Mouse (Mus musculus) gonadal fat pad, adult 2 months (tissue): Measurements from ENCODE around the gene Sema7a. TPM values are rescaled to one million over a fixed set of nuclear protein-coding genes. Genes with fewer than 3 reads are reported as not detected.

Experiments
- DNase-seq: peaks from one replicate; pipeline ENCODE4 v3.0.0-alpha.2; 2012; ENCODE audit warnings: low read depth
- polyA plus RNA-seq: library from polyadenylated mRNA; depleted of rRNA; stranded (reverse); fragments of >200 nt; gene quantifications from 2 replicates; pipeline ENCODE4 v1.2.3, GENCODE M21; 2012; rRNA removed

Sema7a gene
- polyA plus RNA-seq, 1 experiment, result 32.3 TPM

DNA sequence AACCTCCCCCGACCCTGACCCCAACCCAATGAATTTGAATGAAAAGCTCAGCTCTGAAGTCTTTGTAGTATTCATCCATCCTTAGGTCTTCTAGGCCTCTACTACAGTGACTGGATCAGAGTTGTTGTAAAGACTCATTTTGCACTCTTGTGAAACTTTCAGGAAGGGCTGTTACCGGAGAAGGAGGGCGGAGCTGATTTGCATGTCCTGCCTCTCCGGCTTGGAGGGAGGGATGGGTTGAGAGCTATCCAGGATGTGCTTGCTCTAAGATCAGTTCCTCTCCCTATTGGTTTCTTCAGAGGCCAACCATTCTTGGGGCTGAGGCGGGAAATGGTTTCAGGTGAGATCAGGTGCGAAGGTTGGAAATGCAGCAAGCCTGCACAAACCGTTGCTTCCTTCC, 71.1 kb downstream of the Sema7a start:
- no peak for DNase-seq

DNA sequence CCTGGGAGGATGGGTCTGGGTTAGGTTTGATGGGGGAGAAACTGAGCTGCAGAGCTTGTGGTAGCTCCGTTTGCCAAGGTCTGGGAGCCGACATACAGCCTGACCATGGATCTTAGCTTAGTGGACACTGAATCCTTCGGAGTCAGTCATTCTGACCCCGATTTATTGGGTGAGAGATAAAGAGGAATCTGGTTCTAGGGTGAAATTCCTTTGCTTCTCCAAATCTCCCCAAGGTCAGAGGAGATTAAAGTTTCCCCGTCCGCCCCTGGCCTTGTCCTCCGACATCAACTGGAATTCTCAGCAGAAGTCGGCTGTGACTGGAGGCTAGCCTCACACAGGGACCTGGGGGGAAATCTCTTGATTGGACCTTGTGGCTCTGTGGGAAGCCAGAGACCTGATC, 71.6 kb downstream of the Sema7a start:
- no peak for DNase-seq

Other genes with a start within 250 kb of the Sema7a start
- 11.7 and 14.0 TPM in 2 replicates for gene Edc3, start 231.6 kb upstream of the Sema7a start, polyA plus RNA-seq
- 92.6 and 97.5 TPM in 2 replicates for gene Clk3, start 174.3 kb upstream of the Sema7a start, polyA plus RNA-seq
- 4.0 and 4.6 TPM in 2 replicates for gene Arid3b, start 103.3 kb upstream of the Sema7a start, polyA plus RNA-seq
- gene Ubl7, start 29.1 kb upstream of the Sema7a start, polyA plus RNA-seq, result 100 and 106 TPM in 2 replicates
- gene Cyp11a1, start 66.3 kb downstream of the Sema7a start, polyA plus RNA-seq, result 0.32 and 1.1 TPM in 2 replicates
- 7.3 and 9.6 TPM in 2 replicates for gene Stra6, start 123.7 kb downstream of the Sema7a start, polyA plus RNA-seq
- gene Ccdc33, start 178.7 kb downstream of the Sema7a start, polyA plus RNA-seq, result 1.5 and 1.7 TPM in 2 replicates